Mouse (Mus musculus) stomach, embryonic 16.5 days (tissue): Measurements from ENCODE around the gene Fam168b. TPM values are rescaled to one million over a fixed set of nuclear protein-coding genes. Genes with fewer than 3 reads are reported as not detected.

Source experiments
- ATAC-seq: fragments of 200-750 bp; cut with Nextera tagmentation; 2 replicates; pipeline ENCODE4 v1.8.0; 2017; ENCODE audit warnings: moderate number of reproducible peaks, moderate TSS enrichment; ENCODE audit not compliant: insufficient read depth, low FRiP score
- H3K27ac ChIP-seq: fragments of 300-500 bp; sonication (generic); 2 replicates; pipeline ENCODE4 v1.5.1; 2014; ENCODE audit warnings: low read length
- H3K27me3 ChIP-seq: fragments of 300-500 bp; sonication (generic); 2 replicates; pipeline ENCODE4 v1.6.1; 2014; ENCODE audit warnings: low read length, control low read depth, mixed read lengths; ENCODE audit not compliant: control insufficient read depth, insufficient read depth
- H3K36me3 ChIP-seq: fragments of 300-500 bp; sonication (generic); 2 replicates; pipeline ENCODE4 v1.6.1; 2014; ENCODE audit warnings: low read length; ENCODE audit not compliant: control insufficient read depth, insufficient read depth
- H3K4me1 ChIP-seq: fragments of 300-500 bp; sonication (generic); 2 replicates; pipeline ENCODE4 v1.6.1; 2014; ENCODE audit warnings: low read length, control low read depth, mixed read lengths; ENCODE audit not compliant: control insufficient read depth, insufficient read depth
- H3K4me2 ChIP-seq: fragments of 300-500 bp; sonication (generic); 2 replicates; pipeline ENCODE4 v1.6.1; 2014; ENCODE audit warnings: low read depth, low read length, mixed read lengths
- H3K4me3 ChIP-seq: fragments of 300-500 bp; sonication (generic); replicated peaks from 2 replicates; pipeline ENCODE4 v1.5.1; 2014; ENCODE audit warnings: mild to moderate bottlenecking, low read length
- H3K9ac ChIP-seq: fragments of 300-500 bp; sonication (generic); 2 replicates; pipeline ENCODE4 v1.6.1; 2014; ENCODE audit warnings: low read length
- H3K9me3 ChIP-seq: fragments of 300-500 bp; sonication (generic); replicated peaks from 2 replicates; pipeline ENCODE4 v1.6.1; 2016; ENCODE audit warnings: low read length, control low read depth; ENCODE audit not compliant: control insufficient read depth
- WGBS: fragments of 180-500 bp; shearing (Covaris S2); extraction: QIAGEN DNeasy Blood & Tissue Kit; methylation state at CpG from one replicate; pipeline ENCODE4 v1.1.7; 2014; 5-methylcytosine and 5-hydroxymethylcytosine counted together
- polyA plus RNA-seq: library from polyadenylated mRNA; unstranded; fragments of >200 nt; fragmentation: Nextera tagmentation; extraction: Ambion mirVana; gene quantifications from 2 replicates; pipeline ENCODE4 v1.2.1, GENCODE M21; 2015

The Fam168b gene
- polyA plus RNA-seq, 1 experiment from 2014 or later = 46.2 TPM

GRCm38 (mm10) chr1:34811035-34811434 lies 31.8 kb downstream of the Fam168b start:
- H3K36me3 ChIP-seq = peaks cover 9% of the 10 kb centered on the region; the same call in 1 of the 2 replicates
- H3K9ac ChIP-seq = no peak overlapping the region
- ATAC-seq = no peak
- no peaks in the 10 kb centered on the region for H3K27me3 ChIP-seq
- no peaks in the 10 kb centered on the region for H3K9me3 ChIP-seq
- peaks cover 2% of the 10 kb centered on the region for H3K4me1 ChIP-seq
- 58% methylated on average over 6 of the region's 6 CpGs for WGBS
- no peak overlapping the region for H3K4me3 ChIP-seq
- no peak overlapping the region for H3K27ac ChIP-seq
- H3K4me2 ChIP-seq = no peak overlapping the region

DNA sequence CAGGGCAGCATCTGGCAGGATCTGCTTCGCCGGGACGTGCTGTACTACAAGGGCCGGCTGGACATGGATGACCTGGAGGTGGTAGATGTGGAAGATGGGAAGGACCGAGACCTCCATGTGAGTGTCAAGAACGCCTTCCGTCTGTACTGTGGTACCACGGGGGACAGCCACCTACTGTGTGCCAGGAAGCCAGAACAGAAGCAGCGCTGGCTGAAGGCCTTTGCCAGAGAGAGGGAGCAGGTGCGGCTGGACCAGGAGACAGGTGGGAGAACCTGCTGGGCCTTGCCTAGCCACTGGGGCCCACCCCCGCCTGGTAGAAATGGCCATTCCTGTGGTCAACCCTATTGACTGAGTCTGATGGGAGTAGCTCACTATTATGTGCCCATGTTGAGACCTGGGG lies 32.6 kb downstream of the Fam168b start:
- Histone ChIP-seq H3K4me1 (peaks cover 2% of the 10 kb centered on the region), H3K4me2 (no peak overlapping the region), H3K27ac (no peak overlapping the region), H3K9me3 (no peaks in the 10 kb centered on the region), H3K36me3 (peaks cover 9% of the 10 kb centered on the region; the same call in 1 of the 2 replicates), H3K9ac (no peak overlapping the region), H3K27me3 (no peaks in the 10 kb centered on the region), H3K4me3 (no peak overlapping the region)
- WGBS = 89% methylated on average over 11 of the region's 11 CpGs
- ATAC-seq = no peak

DNA sequence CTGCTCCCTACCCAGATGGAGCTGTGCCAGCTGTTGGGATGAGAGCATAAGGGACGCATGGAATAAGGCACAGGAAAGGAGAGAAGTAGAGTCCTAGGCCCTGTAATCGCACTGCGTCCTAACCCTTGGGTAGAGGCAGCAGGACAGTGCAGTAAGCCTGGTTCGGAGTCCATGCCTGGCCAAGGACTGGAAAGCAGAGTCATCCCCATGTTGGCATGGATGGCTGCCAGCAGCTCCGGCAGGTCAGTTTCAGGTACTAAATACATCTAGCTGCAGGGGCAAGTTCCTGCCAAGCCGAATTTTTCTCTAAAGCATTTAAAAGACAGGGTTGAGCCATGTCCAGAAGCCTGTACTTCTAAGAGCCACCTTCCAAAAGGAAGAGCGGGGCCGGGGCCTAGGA lies 34.4 kb downstream of the Fam168b start:
- Histone ChIP-seq H3K36me3 (peaks cover 4% of the 10 kb centered on the region; the same call in 1 of the 2 replicates), H3K4me1 (peaks cover 2% of the 10 kb centered on the region), H3K9ac (no peak overlapping the region), H3K4me2 (no peak overlapping the region), H3K9me3 (no peaks in the 10 kb centered on the region), H3K27ac (no peak overlapping the region), H3K4me3 (no peak overlapping the region), H3K27me3 (no peaks in the 10 kb centered on the region)
- ATAC-seq = no peak
- 84% methylated on average over 8 of the region's 8 CpGs for WGBS

- no peak overlapping the region for H3K27ac ChIP-seq
- H3K4me3 ChIP-seq = no peak overlapping the region
- H3K4me1 ChIP-seq = peaks cover 20% of the 10 kb centered on the region
- H3K27me3 ChIP-seq = no peaks in the 10 kb centered on the region
- 24% methylated on average over 35 of the region's 35 CpGs for WGBS
- no peak overlapping the region for H3K9ac ChIP-seq
- H3K4me2 ChIP-seq = no peak overlapping the region
- ATAC-seq = no peak
- no peaks in the 10 kb centered on the region for H3K36me3 ChIP-seq
- no peaks in the 10 kb centered on the region for H3K9me3 ChIP-seq
Measured at GRCm38 (mm10) chr1:34805931-34806520, 36.8 kb downstream of the Fam168b start.

GRCm38 (mm10) chr1:34804863-34805262 lies 38.0 kb downstream of the Fam168b start:
- Histone ChIP-seq H3K36me3 (no peaks in the 10 kb centered on the region), H3K4me3 (no peak overlapping the region), H3K4me1 (peaks cover 20% of the 10 kb centered on the region), H3K27me3 (no peaks in the 10 kb centered on the region), H3K4me2 (no peak overlapping the region), H3K27ac (no peak overlapping the region), H3K9ac (no peak overlapping the region), H3K9me3 (no peaks in the 10 kb centered on the region)
- ATAC-seq = no peak
- 89% methylated on average over 7 of the region's 7 CpGs for WGBS

- Histone ChIP-seq H3K4me2 (peak overlapping the region; percentile 97), H3K4me3 (peak overlapping the region; percentile 82), H3K9ac (peak overlapping the region; percentile 80), H3K27me3 (no peaks in the 10 kb centered on the region), H3K9me3 (no peaks in the 10 kb centered on the region), H3K36me3 (no peaks in the 10 kb centered on the region), H3K27ac (no peak overlapping the region), H3K4me1 (peaks cover 20% of the 10 kb centered on the region)
- ATAC-seq = no peak
- WGBS = 31% methylated on average over 7 of the region's 7 CpGs
Measured at GRCm38 (mm10) chr1:34802290-34802642, 40.6 kb downstream of the Fam168b start.

DNA sequence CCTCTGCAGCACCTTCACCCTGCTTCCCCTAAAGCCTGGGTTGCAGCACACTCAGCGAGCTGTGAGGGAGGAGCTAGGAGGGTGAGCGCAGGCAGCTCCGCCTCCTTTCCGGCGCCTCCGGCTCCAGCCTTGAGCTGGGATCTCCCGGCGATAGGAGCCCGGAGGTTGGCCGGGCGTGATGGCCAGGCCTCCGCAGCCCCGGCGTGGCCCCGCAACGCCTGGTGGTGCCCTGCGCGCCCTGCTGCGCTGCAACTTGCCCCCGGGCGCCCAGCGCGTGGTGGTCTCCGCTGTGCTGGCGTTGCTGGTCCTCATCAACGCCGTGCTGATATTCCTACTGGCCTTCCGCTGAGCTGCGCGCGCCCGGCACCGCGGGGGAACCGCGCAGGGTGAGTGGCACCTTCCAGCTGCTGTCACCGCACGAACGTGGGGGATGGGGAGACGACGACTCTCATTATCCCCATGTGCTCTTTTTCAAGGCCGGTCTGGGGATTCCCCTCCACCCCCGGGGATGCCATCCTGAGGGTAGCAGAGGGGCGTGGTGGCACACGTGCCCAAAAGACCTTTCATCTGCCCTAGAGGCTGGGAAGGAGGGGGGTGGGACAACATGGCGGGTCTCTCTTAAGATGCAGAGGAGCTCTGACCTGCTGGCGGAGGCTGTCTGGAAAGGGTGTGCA lies 41.1 kb downstream of the Fam168b start:
- WGBS = under 1% methylated on average over 47 of the region's 47 CpGs
- Histone ChIP-seq H3K4me2 (peak overlapping the region; percentile 97), H3K36me3 (no peaks in the 10 kb centered on the region), H3K9me3 (no peaks in the 10 kb centered on the region), H3K4me1 (peaks cover 18% of the 10 kb centered on the region), H3K27ac (no peak overlapping the region), H3K4me3 (peak overlapping the region; percentile 82), H3K9ac (peak overlapping the region; percentile 80), H3K27me3 (no peaks in the 10 kb centered on the region)
- ATAC-seq = peak; percentile 86

DNA sequence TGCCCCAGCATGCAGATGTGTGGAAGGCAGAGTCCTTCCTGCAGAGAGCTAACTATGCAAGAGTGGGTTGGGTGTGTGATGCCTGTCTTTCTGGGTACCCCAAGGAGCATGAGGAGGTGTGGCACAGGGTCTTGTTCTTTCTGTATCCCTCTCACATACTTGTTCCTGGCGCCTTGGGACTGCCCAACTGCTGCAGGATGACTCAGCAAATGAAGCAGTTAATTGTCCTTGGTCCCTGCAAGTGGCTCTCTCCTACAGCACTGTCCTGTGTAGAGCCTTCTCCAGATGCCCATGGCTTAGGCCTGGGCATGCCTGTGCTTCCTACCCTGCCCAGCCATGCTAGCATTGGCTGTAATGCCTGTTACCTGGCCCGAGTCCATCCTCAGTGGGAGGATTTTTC lies 43.7 kb downstream of the Fam168b start:
- Histone ChIP-seq H3K9me3 (no peaks in the 10 kb centered on the region), H3K4me3 (no peak overlapping the region), H3K36me3 (no peaks in the 10 kb centered on the region), H3K27ac (no peak overlapping the region), H3K4me1 (peaks cover 18% of the 10 kb centered on the region), H3K27me3 (no peaks in the 10 kb centered on the region), H3K9ac (no peak overlapping the region), H3K4me2 (no peak overlapping the region)
- no peak for ATAC-seq
- WGBS = 60% methylated on average over 2 of the region's 2 CpGs

DNA sequence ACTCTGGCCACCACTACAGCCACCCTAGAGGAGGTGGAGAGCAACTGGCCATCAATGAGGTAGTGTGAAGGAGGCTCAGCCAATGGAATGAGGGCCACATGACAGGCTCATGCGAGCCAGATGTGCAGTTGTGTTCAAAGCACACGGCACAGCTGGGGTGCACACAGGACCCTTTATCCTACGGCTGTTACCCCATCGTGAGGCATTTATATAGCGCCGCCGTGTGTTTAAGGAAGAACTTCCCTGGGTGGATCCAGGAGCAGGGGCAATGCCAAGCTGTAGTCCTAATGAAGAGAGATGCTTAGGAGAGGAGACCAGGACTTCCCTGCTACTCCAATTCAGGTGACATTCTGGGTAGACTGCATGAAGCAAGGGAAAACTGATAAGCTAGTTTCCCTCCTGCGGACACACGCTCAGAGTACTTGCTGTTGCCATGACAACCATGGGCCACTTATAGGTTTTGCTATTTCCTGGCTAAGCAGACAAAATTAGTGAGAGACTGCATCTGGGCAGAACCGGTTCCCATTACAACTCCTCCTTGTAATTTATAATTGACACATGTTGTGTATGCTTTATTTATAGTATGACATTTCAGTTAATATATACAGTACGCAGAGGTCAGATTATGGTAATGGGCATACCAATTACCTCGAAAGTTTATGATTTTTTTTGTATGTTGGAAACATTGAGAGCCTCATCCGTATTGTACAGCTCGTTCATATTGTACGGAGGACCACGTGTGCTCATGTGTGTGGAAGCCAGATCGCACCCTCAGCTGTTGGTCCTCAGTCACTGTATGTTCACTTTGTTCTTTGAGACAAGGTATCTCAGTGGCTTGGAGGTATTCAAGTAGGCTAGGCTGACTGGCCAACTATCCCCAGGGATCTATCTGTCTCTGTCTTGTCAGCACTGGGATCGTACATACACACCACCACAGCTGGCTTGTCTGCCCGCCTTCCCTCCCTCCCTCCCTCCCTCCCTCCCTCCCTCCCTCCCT lies 49.3 kb downstream of the Fam168b start:
- H3K9me3 ChIP-seq = no peaks in the 10 kb centered on the region
- H3K27me3 ChIP-seq = no peaks in the 10 kb centered on the region
- no peak overlapping the region for H3K9ac ChIP-seq
- H3K4me3 ChIP-seq = no peak overlapping the region
- H3K36me3 ChIP-seq = no peaks in the 10 kb centered on the region
- H3K4me1 ChIP-seq = peaks cover 3% of the 10 kb centered on the region; the same call in 1 of the 2 replicates
- WGBS = 58% methylated on average over 19 of the region's 19 CpGs
- peak; percentile 37; the same call in 1 of the 2 replicates for ATAC-seq
- H3K4me2 ChIP-seq = no peak overlapping the region
- H3K27ac ChIP-seq = no peak overlapping the region
